Mouse (Mus musculus) E14TG2a.4 (cell line): Measurements from ENCODE around the gene Ciz1.

Experiments used
- H3K27me3 ChIP-seq: 2 replicates; pipeline ENCODE4 v1.6.1; 2014; ENCODE audit warnings: low read length, control low read depth; ENCODE audit not compliant: insufficient read depth
- H3K36me3 ChIP-seq: 2 replicates; pipeline ENCODE4 v1.6.1; 2014; ENCODE audit warnings: low read length, control low read depth; ENCODE audit not compliant: insufficient read depth
- H3K4me1 ChIP-seq: replicated peaks from 2 replicates; pipeline ENCODE4 v1.6.1; 2014; ENCODE audit warnings: low read depth, low read length, control low read depth
- H3K4me3 ChIP-seq: replicated peaks from 2 replicates; pipeline ENCODE4 v1.5.1; 2014; ENCODE audit warnings: mild to moderate bottlenecking, low read length
- H3K9me3 ChIP-seq: 2 replicates; pipeline ENCODE4 v1.6.1; 2014; ENCODE audit warnings: low read length, control low read depth
- CTCF ChIP-seq: conservative IDR thresholded peaks from 2 replicates; pipeline ENCODE4 v1.5.1; 2014; ENCODE audit warnings: low read length
- NANOG ChIP-seq: IDR thresholded peaks from 2 replicates; pipeline ENCODE4 v1.6.1; 2014; ENCODE audit warnings: borderline replicate concordance, low read length, mixed read lengths
- POU5F1 ChIP-seq: IDR thresholded peaks from 2 replicates; pipeline ENCODE4 v1.6.1; 2014; ENCODE audit warnings: low read length, borderline replicate concordance

The Ciz1 gene

DNA sequence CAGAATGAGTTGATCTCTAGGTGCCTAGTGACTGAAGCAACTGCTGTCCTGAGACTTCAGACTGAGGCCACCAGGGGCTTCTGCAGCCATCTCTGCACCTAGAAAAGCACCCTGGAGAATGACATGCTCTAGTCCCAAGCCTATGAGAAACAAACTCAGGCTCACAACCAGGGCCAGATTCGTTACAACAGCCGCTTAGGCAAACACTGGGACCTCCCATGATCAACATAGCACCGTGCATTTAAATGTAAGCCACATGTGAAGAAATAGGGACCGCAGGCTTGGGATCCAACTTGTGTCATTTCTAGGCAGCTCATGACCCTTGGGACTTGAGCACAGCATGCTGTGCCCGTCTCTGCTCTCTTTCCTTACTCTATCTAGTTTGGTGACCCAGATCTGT is 75.6 kb downstream of the Ciz1 start:
- H3K4me3 ChIP-seq, result no peak overlapping the region
- TF ChIP-seq NANOG, result no peak
- TF ChIP-seq CTCF, result no peak; the same call in 1 of the 2 replicates
- no peak for TF ChIP-seq POU5F1
- H3K36me3 ChIP-seq, result peaks cover 7% of the 10 kb centered on the region; the same call in 1 of the 2 replicates
- H3K9me3 ChIP-seq, result no peaks in the 10 kb centered on the region
- H3K4me1 ChIP-seq, result peaks cover 67% of the 10 kb centered on the region
- H3K27me3 ChIP-seq, result no peaks in the 10 kb centered on the region

- Histone ChIP-seq H3K36me3 (peaks cover 8% of the 10 kb centered on the region; the same call in 1 of the 2 replicates), H3K9me3 (no peaks in the 10 kb centered on the region), H3K27me3 (no peaks in the 10 kb centered on the region), H3K4me1 (peaks cover 63% of the 10 kb centered on the region), H3K4me3 (no peak overlapping the region)
- no peak for TF ChIP-seq CTCF
- no peak for TF ChIP-seq POU5F1
- TF ChIP-seq NANOG, result no peak
These were observed 76.2 kb downstream of the Ciz1 start for GRCm38 (mm10) chr2:32428262-32428722.

DNA sequence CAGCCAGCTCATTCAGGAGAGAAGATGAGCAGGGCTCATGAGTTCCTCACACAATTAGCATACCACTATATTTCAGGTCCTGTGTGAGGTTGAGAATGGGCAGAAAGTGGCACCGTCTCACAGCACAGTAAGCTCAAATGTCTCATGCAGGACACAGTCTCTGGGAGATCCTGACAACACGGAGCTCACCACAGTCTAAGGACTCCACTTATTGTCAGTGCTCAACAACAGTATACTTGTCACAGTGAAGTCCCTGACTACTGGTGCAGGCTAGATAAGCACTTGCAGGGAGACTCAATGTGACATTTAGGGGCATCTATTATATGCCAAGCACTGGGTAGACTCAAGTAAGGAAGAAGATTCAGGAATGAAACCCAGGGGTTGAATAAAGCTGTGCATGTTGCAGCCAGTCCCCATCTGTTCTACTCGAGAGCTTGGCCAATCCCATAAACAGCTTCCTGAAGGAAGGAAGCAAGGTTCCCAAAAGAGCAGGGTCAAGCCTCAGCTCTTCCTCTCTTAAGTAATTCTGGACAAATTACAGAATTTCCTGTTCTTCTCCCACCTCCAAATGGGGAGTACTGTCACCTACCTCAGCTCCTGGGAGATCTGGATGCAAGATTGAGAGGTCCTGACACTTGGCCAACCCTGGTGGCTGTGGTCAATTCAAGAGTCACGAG is 77.2 kb downstream of the Ciz1 start:
- Histone ChIP-seq H3K4me3 (no peak overlapping the region), H3K4me1 (peaks cover 57% of the 10 kb centered on the region), H3K36me3 (peaks cover 12% of the 10 kb centered on the region; the same call in 1 of the 2 replicates), H3K9me3 (no peaks in the 10 kb centered on the region), H3K27me3 (no peaks in the 10 kb centered on the region)
- TF ChIP-seq POU5F1 (no peak), CTCF (no peak), NANOG (no peak)
